Mouse (Mus musculus): ENCODE data around the gene Dennd1b.

DNA sequence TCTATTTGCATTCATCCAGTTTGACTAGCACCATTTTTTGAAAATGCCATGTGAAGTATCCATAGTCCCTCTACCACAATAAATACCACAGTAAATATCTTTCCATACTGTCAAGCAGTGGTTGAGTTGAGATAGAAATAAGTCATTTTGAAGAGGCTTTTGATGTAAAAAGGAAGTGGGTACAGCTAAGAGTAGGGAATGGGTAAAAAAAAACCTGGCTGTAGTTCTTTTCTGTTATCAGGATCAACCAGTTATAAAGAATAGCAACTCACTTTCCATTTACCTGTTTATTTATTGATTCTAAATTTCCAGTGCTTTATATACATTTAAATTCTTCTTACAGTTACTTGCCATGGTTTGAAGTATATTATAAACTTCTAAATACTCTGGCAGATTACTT, 89.8 kb downstream of the Dennd1b start:
- TF ChIP-seq CTCF (IDR thresholded peaks at IDR 0.05; ENCODE audit: low read depth) (no peak), EP300 (optimal IDR thresholded peaks at IDR 0.05) (no peak)
